Mouse (Mus musculus): Measurements from ENCODE around the gene Smo. TPM values are rescaled to one million over a fixed set of nuclear protein-coding genes. Genes with fewer than 3 reads are reported as not detected.
"Not testable (repeated sequence)": the region's sequence is repeated elsewhere in the genome, so short reads cannot be mapped to it uniquely, and the experiment has no call there.

Gene Smo
- total RNA-seq, 2 experiments from 2014 or later: 12.9 to 14.4 TPM

DNA sequence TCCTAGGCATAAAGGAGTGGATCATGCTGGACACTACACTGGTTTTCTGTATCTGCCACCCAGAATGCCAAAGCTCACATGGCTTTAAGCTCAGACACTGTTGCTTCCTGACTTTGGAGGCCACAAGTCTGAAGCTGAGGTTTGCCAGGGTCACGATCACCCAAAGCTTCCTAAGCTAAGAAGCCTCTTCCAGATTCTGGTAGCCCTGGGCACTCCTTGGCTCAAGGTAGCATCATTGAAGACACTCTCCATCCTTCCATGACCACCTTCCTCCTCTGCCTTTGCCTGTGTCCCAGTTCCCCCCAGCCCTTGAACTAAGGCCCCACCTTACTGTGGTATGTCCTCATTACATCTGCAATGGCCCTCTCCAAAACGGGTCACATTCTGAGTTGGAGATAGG is 13.4 kb upstream of the Smo start:
- no peak for DNase-seq (ENCODE audit: low spot score in 2 of 2)

DNA sequence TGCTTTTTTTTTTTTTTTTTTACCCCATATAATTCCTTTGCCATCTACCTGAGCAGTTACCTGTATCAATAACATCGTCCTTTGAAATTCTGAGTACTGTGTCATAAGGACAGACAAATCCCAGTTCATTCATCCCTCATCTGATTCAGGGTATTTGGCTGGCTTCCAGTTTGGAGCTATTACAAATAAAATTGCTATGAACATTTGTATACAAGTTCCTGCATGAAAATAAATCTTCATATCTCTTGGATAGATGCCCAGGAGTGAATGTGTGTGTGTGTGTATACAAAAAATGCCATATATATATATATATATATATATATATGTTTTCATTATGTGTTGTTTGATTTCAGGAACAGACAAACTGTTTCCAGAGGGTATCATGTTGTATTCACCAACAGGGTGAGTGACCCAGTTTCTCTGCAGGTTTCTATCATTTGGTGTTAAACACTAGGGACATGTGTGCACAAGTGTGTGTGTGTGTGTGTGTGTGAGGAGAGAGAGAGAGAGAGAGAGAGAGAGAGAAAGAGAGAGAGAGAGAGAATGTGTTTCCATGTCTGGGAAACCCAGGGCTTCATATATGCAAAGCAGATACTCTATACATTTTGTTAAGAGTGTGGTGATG is 8.6 kb upstream of the Smo start:
- no peak for DNase-seq (ENCODE audit: low spot score in 2 of 2)

DNA sequence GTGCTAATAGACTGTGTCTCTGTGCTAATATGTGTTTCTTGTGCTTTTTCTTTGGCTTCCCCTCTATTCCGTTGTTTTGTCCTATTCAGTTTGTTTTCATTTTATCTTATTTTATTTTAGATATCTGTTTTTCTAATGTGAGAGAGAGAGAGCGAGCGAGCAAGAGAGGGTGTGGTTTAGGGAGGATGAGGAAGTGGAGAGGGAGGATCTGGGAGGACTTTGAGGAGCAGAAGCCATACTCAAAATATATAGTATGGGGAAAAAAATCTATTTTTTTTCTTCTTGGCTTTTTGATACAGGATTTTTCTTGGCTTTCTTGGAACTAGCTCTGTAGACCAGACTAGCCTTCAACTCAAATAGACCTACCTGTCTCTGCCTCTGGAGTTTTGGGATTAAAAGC is 7.3 kb upstream of the Smo start:
- DNase-seq (ENCODE audit: low spot score in 2 of 2): no peak

DNA sequence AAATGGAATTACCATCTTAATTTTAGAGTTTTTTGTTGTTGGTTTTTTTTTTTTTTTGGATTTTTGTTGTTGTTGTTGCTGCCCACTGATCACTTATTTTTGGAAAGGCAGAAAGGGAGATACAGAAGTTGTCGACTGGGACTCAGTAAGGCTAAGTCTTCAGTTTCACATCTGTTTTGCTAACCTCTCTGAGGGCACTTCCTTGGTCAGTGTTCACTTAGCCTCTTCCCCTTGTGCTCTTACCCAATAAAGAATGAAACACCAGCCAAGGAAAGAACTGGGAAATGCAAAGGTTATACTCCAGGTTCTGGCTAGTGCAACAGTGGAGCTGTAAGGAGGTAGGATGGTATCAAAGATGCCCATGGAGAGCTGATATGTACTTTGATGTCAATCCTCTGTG is 5.8 kb upstream of the Smo start:
- DNase-seq (ENCODE audit: low spot score in 2 of 2): no peak

DNA sequence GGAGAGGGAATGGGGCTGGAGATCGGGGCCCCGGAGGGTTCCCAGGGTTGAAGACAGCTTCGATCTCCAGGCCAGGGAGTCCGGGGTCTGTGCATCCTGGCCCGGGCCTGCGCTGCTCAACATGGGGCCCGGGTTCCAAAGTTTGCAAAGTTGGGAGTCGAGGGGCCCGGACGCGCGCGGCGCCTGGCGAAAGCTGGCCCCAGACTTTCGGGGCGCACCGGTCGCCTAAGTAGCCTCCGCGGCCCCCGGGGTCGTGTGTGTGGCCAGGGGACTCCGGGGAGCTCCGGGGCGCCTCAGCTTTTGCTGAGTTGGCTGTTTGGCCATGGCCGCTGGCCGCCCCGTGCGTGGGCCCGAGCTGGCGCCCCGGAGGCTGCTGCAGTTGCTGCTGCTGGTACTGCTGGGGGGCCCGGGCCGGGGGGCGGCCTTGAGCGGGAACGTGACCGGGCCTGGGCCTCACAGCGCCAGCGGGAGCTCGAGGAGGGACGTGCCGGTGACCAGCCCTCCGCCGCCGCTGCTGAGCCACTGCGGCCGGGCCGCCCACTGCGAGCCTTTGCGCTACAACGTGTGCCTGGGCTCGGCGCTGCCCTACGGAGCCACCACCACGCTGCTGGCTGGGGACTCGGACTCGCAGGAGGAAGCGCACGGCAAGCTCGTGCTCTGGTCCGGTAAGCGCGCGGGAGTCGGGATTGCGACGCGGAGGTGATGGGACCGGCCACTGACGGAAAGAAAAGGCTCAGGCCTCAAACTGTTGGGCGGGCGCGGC is 567 bp downstream of the Smo start:
- DNase-seq (ENCODE audit: low spot score in 2 of 2): peak in 1 of 2 experiments; percentile 32

DNA sequence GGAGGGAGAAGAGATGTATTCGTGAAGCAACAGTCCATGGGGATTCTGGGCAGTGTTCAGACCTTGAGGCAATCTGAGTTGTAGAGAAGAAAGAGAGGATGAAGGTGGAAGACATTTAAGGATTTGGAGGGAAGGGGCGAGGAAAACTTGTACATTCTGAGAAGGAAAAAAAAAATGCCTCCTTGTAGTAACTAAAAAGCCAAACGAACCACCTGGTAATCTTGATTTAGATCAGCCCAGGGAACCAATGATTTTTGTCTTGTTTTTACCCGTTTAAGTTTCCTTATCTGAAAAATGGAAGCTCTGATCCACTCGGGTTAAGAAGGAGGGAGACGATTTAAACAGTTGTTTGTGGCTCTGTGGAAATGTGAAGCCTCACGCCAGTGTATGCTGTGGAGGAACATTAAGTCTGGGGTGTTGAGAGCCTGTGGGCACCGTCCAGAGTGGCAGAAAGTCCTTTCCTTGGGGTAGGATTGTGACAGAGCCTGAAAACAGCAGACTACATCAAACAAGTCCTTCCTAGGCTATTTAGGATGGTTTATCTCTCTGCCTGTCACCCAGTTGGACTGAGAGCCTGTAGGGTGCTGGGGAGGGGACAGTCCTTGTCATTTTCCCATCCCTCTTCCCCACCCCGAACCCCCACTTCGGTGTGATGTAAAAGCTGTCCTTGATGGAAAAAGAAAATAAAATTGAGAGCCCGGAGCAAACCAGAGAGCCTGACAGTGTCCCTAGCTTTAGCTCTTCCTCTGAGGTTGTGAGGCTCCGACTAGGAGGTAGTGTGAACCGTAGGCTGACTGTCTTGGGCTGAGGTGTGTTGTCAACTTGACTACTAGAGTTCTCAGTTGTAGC is 1.5 kb downstream of the Smo start:
- DNase-seq (ENCODE audit: low spot score in 2 of 2): no peak

DNA sequence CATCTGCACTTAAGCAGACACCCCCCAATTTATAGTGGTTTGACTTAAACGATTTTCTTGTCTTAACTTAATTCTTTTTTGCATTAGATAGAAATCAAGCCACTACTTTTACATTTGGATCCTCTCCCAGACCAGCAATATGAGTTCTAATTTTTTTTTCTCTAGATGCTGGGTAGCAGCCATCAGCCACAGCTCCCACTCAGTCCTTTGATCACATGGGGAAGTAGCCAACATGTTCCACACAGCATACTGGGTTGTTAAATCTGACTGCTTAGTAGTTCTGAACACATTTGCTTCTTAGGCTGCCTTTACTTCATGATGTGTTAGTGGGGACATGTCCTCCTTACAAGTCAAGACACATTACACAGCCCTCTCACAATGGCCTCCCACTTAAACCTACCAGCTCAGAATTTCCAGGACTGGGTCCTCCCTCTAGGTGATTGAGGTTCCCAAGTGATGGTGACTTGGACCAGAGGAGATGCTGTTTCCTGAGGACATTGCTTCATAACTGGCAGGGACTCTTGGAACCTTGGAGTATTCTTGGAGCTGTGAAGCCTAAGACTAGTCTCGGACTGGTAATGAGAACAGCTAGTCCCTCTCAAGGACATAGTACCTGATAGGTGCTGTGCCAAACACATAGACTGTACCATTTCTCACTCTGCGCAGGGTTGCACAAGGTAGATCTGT is 16.3 kb downstream of the Smo start:
- DNase-seq (ENCODE audit: low spot score in 2 of 2): peak in 1 of 2 experiments; percentile 65

DNA sequence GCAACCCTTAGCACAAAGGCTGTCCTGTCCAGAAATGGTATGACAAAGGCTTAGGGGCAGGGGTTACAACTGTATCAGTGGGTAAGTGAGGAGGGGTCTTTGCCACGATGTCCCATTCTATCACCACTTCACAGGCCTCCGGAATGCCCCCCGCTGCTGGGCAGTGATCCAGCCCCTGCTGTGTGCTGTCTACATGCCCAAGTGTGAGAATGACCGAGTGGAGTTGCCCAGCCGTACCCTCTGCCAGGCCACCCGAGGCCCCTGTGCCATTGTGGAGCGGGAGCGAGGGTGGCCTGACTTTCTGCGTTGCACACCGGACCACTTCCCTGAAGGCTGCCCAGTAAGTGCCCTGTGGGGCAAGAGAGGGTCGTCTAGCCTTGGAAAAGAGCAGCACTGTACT is 18.0 kb downstream of the Smo start:
- no peak for DNase-seq (ENCODE audit: low spot score in 2 of 2)

DNA sequence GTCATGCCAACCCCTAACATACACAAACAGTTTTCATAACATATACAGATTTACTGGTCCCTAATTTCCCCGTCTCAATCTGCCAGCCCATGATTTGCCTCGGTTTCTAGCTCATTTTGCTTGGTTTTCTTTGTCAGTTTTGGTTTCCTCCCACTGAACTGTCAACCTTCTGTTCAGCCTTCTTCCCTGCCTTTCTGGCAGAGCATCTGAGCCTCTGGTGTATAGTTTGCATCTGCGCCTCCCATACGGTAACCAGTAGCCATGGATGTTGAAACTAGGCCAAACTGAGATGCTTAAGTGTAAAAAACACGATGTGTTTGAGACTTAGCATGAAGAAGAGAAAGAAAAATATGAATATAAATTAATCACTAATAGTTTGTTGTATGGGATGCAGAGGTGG is 20.7 kb downstream of the Smo start:
- DNase-seq (ENCODE audit: low spot score in 2 of 2): peak in 1 of 2 experiments; percentile 75

DNA sequence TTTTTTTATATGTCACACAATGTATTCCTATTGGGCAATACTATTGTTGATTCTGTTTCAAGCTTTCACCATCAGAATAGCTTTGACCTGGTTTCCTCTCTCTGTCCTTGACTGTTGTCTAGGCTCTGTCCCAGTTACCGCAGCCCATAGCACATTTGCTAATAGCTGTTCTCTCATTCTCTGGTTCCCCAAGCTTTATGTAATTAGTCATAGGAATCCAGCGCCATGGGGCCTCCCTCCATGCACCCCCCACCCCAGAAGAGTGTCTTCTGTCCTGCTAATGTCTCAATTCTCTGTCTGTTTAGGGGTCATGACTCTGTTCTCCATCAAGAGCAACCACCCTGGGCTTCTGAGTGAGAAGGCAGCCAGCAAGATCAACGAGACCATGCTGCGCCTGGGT is 21.2 kb downstream of the Smo start:
- no peak for DNase-seq (ENCODE audit: low spot score in 2 of 2)

DNA sequence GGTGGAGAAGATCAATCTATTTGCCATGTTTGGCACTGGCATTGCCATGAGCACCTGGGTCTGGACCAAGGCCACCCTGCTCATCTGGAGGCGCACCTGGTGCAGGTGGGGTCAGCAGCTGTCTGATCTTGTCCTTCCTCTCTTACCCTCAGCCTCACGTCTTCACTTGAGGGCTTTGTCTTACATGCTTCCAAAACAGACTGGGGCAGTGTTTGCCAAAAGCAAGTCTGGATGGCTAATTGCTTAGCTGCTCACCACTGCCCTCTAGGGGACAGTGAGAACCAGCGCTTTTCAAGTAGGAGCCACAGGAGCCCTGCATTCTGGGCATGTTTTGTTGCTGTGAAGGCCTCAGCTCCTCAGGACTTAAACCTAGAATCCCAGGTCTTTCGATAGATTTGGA is 23.1 kb downstream of the Smo start:
- DNase-seq (ENCODE audit: low spot score in 2 of 2): peak; percentile 75 to 87

DNA sequence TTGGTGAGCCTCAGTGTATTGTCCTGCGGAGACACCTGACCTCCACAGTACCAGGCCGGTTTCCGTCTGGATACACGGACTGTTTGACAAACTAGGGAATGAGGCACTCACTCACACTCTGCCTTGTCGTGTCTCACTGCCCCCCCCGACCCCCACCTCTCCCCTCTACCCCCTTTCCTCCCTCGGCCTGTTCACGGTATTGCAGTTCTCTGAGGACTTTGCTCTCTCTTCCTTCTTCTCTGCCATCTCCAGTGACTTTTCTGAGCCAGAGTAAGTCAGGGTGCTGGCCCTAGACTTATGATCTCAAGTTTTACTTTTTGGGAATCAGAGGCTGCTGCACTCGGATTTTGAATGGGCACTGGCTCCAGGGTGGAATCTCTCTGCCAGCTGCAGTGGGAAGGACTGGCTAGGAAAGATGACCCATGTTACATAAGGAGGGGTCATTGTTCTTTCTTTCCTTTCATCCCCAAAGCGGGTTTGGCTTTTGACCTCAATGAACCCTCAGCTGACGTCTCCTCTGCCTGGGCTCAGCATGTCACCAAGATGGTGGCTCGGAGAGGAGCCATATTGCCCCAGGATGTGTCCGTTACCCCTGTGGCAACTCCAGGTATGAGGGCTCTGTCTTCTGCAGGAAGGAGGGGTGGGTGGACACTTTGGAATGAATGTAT is 23.8 kb downstream of the Smo start:
- DNase-seq (ENCODE audit: low spot score in 2 of 2): no peak

DNA sequence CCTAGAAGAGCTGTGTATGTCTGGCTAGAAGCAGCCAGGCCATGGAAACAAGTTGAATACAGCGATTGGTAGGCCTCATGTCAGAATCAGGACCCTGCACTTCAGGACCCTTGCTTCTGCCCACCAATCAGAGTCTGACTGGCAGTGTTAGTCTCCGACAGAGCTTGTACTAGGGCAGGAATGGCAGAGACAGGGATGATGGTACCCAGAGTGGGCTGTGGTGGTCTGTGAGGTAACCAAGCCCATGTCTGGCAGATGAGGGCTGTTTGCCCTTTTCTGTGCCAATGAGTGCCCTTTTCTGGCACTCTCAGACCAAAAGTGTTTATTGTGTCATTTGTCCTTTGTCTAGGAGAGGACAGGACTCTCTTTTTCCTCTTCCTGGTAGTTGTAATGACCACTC is 25.1 kb downstream of the Smo start:
- DNase-seq (ENCODE audit: low spot score in 2 of 2): not testable (repeated sequence)

DNA sequence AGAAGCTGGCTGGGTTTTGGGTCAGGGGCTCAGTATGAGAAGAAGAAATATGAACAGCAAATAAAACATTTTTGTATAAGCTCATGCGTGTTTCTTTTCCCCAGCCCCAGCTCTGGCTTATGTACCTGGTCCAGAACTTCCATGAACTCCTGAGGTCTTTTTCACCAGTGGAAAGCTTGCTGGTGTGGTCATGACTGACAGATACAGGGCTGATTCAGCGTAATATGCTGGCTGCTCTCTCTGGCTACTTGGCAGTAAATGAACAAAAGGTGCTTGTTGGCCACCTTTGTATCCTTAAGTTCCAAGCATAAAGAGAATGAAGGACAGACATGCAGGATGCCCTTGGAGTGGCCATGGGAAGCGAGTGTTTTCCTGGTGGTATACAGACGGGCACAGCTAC is 26.0 kb downstream of the Smo start:
- no peak for DNase-seq (ENCODE audit: low spot score in 2 of 2)

DNA sequence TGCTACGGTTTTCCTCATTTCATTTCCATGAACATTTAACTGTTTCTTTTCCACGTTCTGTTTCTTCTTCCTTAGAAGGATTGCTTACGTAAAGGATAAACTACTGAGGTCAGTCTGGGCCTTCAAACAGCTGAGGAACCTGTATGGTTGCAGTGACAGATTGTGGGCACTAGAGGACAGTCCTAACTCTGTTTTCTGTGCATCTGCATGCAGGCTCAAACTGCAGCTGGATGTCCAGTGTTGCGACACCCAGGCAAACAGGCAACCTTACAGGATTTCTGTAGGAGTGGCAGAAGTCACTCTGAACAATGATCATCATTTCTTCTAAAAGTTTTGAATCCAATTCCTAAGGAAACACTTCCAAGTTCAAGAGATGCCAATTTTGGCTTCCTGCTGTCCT is 27.2 kb downstream of the Smo start:
- DNase-seq (ENCODE audit: low spot score in 2 of 2): no peak

DNA sequence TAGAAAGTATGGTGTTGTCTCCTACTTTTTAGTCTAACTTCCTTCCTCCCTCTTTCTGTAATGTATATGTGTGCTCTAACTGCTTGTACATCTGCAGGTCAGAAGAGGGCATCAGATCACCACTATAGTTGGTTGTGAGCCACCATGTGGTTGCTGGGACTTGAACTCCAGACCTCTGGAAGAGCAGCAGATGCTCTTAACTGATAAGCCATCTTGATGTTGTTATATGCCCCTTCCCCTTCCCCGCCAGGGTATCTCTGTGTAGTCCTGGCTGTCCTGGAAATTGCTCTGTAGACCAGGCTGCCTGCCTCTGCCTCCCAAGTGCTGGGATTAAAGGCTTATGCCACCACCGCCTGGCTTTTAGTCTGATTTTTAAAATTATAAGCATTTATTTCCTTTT is 31.6 kb downstream of the Smo start:
- DNase-seq (ENCODE audit: low spot score in 2 of 2): no peak

DNA sequence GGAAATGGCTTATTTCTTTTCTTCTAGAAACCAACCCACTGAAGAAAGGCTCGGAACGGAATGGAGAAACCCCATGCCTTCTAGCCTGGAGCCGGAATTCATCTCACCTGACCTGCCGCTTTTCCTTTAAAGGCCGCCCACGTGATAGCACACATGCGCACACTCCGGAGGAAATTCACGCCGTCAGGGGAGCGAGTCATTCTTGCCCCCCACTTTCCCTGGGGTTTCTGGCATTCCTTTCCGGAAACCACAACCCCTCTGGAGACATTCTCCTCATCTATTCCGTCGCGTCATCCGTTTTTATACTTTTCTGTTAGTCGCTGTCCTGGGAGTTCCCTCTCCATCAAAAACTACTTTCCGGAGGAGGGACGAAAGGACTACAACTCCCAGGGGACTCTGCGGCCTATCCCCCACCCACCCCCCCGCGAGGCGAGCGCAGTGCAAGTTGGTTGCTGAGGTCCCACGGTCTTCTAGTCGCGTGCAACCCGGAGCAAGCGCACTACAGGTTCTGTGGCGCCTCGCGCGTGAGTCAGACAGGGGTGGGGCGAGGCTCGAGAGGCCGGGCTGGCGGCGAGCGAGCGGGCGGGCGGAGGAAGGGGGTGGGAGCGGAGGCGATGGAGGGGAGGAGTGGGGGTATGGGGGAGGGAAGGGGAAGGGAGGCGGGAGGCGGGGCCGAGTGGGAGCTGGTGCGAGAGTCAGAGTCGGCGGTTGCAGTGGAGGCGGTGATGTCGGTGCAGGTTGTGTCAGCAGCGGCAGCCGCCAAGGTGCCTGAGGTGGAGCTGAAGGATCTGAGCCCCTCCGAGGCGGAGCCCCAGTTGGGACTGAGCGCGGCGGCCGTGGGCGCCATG is 32.7 kb downstream of the Smo start, which contains the start of gene Ahcyl2:
Gene Ahcyl2, plus strand, starts transcription at position 199 of the 848 bp plus-strand sequence.
- DNase-seq (ENCODE audit: low spot score in 2 of 2): peak; percentile 92 to 97

DNA sequence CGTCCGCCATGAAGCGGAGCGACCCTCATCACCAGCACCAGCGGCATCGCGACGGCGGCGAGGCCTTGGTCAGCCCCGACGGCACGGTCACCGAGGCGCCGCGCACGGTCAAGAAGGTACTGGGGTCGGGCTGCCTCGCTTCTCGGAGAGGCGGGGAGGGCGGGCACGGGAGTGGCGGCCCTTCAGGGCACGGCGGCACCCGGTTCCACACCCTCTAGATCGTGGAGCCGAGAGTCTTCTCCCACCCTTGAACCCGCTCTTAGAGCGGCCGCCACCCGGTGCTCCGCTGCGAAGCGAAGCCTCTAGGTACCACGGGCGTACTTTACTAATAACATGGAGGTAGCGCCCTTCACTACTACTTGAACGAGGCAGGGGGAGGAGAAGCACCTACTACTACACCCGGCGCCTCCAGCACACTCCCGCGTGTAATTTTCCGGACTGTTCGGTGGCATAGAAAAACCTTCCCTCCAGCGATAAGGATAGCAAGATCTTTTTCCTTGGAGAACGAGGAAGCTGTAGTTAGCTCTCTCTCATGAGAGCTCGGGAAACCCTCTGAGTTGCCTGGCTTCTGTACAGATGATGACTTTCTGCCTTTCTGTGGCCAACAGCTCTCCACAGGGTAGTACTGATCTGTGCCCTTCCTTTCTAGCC is 33.6 kb downstream of the Smo start:
- no peak for DNase-seq (ENCODE audit: low spot score in 2 of 2)

DNA sequence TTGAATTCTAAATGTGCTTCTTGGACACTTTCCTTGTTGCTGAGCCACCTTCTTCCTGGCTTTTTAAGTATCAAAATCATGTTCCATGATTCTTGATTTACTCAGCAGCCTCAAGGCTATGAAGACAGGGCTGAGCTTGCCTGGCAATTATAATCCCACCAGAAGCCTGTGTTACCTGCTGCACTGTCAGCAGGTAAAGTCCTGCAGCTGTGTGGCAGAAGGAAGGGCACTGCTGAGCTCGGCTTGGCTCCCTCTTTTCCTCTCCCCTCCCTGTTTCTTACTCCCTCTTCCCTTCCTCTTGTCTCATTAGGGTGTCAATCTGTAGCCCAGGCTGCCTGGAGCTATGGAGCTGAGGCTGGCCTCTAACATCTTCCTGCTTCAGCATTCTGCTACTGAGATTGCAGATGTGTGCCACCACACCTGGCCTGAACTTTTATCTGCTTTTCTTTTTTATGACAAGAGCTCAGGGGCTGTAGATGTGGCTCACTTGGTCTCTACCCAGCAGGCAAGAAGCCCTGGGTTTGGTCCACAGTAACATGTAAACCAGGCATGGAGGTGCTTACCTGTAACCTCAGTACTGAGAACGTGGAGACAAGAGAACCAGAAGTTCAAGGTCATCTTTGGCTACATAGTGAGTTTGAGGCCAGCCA is 35.5 kb downstream of the Smo start:
- no peak for DNase-seq (ENCODE audit: low spot score in 2 of 2)

Data from layer of hippocampus, postnatal 14 days (tissue).